Mouse (Mus musculus): Measurements from ENCODE around the gene Ifng. TPM values are rescaled to one million over a fixed set of nuclear protein-coding genes. Genes with fewer than 3 reads are reported as not detected.

Gene Ifng
- polyA plus RNA-seq (2016; fragmentation: Nextera tagmentation; extraction: Ambion mirVana), result not detected in 2 replicates

DNA sequence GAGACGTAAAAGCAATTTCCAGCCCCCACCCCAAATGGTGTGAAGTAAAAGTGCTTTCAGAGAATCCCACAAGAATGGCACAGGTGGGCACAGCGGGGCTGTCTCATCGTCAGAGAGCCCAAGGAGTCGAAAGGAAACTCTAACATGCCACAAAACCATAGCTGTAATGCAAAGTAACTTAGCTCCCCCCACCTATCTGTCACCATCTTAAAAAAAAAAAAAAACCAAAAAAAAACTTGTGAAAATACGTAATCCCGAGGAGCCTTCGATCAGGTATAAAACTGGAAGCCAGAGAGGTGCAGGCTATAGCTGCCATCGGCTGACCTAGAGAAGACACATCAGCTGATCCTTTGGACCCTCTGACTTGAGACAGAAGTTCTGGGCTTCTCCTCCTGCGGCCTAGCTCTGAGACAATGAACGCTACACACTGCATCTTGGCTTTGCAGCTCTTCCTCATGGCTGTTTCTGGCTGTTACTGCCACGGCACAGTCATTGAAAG is at the start of gene Ifng:
Gene Ifng, plus strand, starts transcription at position 305 of the 499 bp plus-strand sequence.
- WGBS, result 90% methylated on average over 11 of the region's 11 CpGs
- H3K4me1 ChIP-seq, result no peaks in the 10 kb centered on the region
- no peaks in the 10 kb centered on the region for H3K27me3 ChIP-seq (ENCODE audit: poor library complexity, severe bottlenecking)
- no peak within 1 kb of the TSS for H3K27ac ChIP-seq
- no peak for DNase-seq (ENCODE audit: extremely low spot score, low spot score)
- H3K36me3 ChIP-seq (replicated peaks), result no peaks in the 10 kb centered on the region
- no peak within 1 kb of the TSS for H3K4me3 ChIP-seq
- H3K9me3 ChIP-seq, result no peaks in the 10 kb centered on the region

DNA sequence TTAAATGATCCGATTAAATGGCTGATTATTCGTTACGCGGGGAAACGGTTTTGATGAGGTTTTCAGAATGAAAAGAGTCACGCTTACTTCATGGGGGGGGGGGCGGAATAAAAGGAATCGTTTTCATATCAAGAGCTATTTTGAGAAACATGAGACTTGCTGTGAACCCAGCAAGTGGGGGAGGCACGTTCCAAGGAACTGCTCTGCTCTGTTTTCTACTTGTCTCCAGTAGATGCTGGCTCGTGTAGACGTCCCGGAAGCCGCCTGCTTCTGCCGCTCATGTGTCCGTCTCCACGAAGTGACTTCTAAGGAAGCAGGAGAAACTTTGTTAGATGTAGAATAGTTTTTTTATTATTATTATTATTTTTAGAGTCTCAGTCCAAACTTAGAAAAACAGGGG is 40.9 kb upstream of the Ifng start:
- no peaks in the 10 kb centered on the region for H3K9me3 ChIP-seq
- no peak overlapping the region for H3K27ac ChIP-seq
- no peaks in the 10 kb centered on the region for H3K4me1 ChIP-seq
- no peak for DNase-seq (ENCODE audit: extremely low spot score, low spot score)
- no peaks in the 10 kb centered on the region for H3K27me3 ChIP-seq (ENCODE audit: poor library complexity, severe bottlenecking)
- no peaks in the 10 kb centered on the region for H3K36me3 ChIP-seq (replicated peaks)
- 92% methylated on average over 16 of the region's 16 CpGs for WGBS
- no peak overlapping the region for H3K4me3 ChIP-seq

DNA sequence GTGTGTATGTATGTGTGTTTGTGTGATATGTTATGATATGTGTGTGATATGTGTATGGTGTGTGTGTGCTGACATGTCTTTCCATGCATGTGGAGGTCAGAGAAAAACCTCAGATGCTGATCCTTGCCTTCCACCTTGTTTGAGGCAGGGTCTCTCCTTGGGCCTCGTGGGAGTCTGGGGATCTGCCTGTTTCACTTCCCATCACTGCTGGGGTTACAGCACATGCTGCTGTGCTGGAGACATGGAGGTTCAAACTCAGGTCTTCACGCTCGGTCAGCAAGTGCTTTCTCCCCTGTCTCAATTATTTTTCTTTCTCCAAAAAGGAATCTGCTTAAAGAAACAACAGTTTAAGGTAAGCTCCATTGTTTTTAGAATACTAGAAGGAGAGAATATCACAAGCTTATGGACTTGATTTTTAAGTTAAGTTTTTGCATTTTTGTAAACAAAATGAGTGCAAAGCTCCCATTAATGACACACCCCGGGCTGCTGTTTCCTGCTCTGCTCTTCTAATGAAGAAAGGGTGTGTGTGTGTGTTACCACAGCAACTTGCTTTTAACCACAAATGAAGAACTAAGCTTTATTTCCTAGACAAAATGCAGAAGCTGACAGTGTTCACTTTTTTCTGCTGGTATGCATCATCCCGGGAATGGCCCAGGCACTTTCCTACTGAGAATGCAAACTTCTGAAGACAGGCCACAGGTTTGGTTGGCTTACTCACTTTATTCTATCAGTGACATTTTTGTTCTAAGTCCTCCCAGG is 34.2 kb upstream of the Ifng start:
- Histone ChIP-seq H3K27ac (no peak overlapping the region), H3K9me3 (no peaks in the 10 kb centered on the region), H3K4me1 (no peaks in the 10 kb centered on the region), H3K27me3 (ENCODE audit: poor library complexity, severe bottlenecking) (no peaks in the 10 kb centered on the region), H3K36me3 (replicated peaks) (no peaks in the 10 kb centered on the region), H3K4me3 (no peak overlapping the region)
- DNase-seq (ENCODE audit: extremely low spot score, low spot score), result no peak
- 88% methylated on average over 5 of the region's 5 CpGs for WGBS

DNA sequence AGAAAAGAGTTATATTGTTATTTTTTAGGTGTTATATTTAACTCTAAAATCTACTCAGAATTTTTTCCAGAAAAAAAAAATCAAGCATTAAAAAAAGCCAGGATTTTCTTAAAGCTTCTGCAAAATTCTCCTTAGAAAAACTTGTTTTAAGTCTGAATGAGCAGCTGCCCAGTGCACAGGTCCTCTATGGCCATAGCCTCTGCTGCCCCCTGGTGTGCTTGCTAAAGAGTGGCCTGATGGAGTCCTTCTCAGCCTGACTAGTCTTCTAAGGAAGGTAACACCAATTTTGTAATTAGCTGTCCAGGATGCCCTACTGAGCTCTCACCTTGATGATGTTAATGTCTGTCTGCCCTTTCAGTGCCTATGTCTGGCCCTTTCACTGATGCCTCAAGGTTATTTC is 29.5 kb upstream of the Ifng start:
- Histone ChIP-seq H3K9me3 (no peaks in the 10 kb centered on the region), H3K27me3 (ENCODE audit: poor library complexity, severe bottlenecking) (no peaks in the 10 kb centered on the region), H3K27ac (no peak overlapping the region), H3K4me1 (no peaks in the 10 kb centered on the region), H3K4me3 (no peak overlapping the region), H3K36me3 (replicated peaks) (no peaks in the 10 kb centered on the region)
- DNase-seq (ENCODE audit: extremely low spot score, low spot score), result no peak

DNA sequence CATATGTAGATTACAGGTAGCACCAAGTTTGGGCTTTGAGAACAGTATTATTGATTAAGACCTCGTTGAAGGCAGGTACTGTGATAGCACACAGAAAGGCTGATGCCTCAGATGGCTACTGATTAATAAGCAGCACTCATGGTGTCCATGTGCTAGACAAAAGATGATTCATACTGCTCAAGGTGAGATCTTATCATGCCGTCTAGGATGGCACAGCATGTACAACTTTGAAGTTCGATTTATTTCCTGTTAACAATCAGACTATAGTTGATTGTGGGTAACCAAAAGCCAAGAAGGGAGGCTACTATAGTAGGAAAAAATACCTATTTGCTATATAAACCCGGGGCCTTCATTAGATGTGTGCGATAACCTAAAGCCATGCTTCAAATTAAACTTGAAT is 28.1 kb upstream of the Ifng start:
- WGBS, result 88% methylated on average over 5 of the region's 5 CpGs
- no peak overlapping the region for H3K27ac ChIP-seq
- no peaks in the 10 kb centered on the region for H3K9me3 ChIP-seq
- no peaks in the 10 kb centered on the region for H3K27me3 ChIP-seq (ENCODE audit: poor library complexity, severe bottlenecking)
- DNase-seq (ENCODE audit: extremely low spot score, low spot score), result no peak
- no peaks in the 10 kb centered on the region for H3K4me1 ChIP-seq
- H3K4me3 ChIP-seq, result no peak overlapping the region
- no peaks in the 10 kb centered on the region for H3K36me3 ChIP-seq (replicated peaks)

DNA sequence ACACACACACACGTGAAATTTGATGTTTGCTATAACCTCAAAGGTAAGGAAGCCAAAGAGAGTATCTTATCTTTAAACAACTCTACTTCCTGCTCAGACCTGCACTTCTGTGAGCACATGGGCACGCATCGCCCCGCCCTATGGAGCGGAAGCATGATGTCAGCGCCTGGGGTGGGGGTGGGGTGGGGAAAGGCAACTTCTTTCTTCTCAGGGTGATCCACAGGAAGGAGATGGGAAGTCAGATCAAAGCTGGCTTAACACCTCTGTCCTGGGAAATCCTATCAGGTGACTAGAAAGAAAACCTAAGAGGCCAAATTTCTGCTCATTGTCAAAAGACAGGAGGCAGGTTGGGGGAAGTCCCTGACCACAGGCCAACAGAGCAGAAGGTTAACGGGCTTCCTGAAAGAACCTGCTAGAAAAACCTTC is 21.8 kb upstream of the Ifng start:
- Histone ChIP-seq H3K27ac (no peak overlapping the region), H3K4me3 (no peak overlapping the region), H3K27me3 (ENCODE audit: poor library complexity, severe bottlenecking) (no peaks in the 10 kb centered on the region), H3K9me3 (no peaks in the 10 kb centered on the region), H3K36me3 (replicated peaks) (no peaks in the 10 kb centered on the region), H3K4me1 (no peaks in the 10 kb centered on the region)
- no peak for DNase-seq (ENCODE audit: extremely low spot score, low spot score)
- WGBS, result 87% methylated on average over 7 of the region's 7 CpGs

GRCm38 (mm10) chr10:118420896-118421295 is 19.9 kb upstream of the Ifng start:
- Histone ChIP-seq H3K27ac (no peak overlapping the region), H3K4me1 (no peaks in the 10 kb centered on the region), H3K4me3 (no peak overlapping the region), H3K36me3 (replicated peaks) (no peaks in the 10 kb centered on the region), H3K9me3 (no peaks in the 10 kb centered on the region), H3K27me3 (ENCODE audit: poor library complexity, severe bottlenecking) (no peaks in the 10 kb centered on the region)
- DNase-seq (ENCODE audit: extremely low spot score, low spot score), result no peak

- Histone ChIP-seq H3K9me3 (no peaks in the 10 kb centered on the region), H3K4me1 (no peaks in the 10 kb centered on the region), H3K4me3 (no peak overlapping the region), H3K27me3 (ENCODE audit: poor library complexity, severe bottlenecking) (no peaks in the 10 kb centered on the region), H3K27ac (no peak overlapping the region), H3K36me3 (replicated peaks) (no peaks in the 10 kb centered on the region)
- DNase-seq (ENCODE audit: extremely low spot score, low spot score), result no peak
- 91% methylated on average over 6 of the region's 6 CpGs for WGBS
These were observed 5.3 kb upstream of the Ifng start for GRCm38 (mm10) chr10:118435501-118435900.

GRCm38 (mm10) chr10:118441898-118442297 is 1.1 kb downstream of the Ifng start:
- H3K27me3 ChIP-seq (ENCODE audit: poor library complexity, severe bottlenecking), result no peaks in the 10 kb centered on the region
- WGBS, result 87% methylated on average over 3 of the region's 3 CpGs
- no peak for DNase-seq (ENCODE audit: extremely low spot score, low spot score)
- H3K4me3 ChIP-seq, result no peak overlapping the region
- H3K27ac ChIP-seq, result no peak overlapping the region
- no peaks in the 10 kb centered on the region for H3K36me3 ChIP-seq (replicated peaks)
- no peaks in the 10 kb centered on the region for H3K4me1 ChIP-seq
- H3K9me3 ChIP-seq, result no peaks in the 10 kb centered on the region

DNA sequence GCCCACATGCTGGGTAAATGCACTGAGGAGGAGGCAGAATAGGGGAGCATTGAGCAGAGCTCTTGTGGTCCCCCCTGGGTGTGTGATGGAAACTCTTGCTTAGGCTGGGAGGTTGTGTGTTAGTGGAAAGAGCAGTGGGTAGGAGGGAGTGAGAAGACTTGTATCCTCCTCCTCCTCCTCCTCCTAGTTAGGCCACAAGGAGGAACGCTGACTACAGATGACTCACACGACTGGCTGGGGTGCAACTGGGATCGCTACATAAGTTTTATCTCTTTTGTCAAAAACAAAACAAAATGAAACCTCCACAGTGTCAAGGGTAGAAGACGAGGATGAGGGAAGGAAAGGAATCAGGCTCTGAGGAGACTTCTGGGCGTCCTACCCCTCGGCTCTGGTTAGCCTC is 2.2 kb downstream of the Ifng start:
- H3K27me3 ChIP-seq (ENCODE audit: poor library complexity, severe bottlenecking), result no peaks in the 10 kb centered on the region
- H3K36me3 ChIP-seq (replicated peaks), result no peaks in the 10 kb centered on the region
- no peak overlapping the region for H3K27ac ChIP-seq
- no peaks in the 10 kb centered on the region for H3K4me1 ChIP-seq
- DNase-seq (ENCODE audit: extremely low spot score, low spot score), result no peak
- H3K4me3 ChIP-seq, result no peak overlapping the region
- no peaks in the 10 kb centered on the region for H3K9me3 ChIP-seq
- 88% methylated on average over 6 of the region's 6 CpGs for WGBS

- no peaks in the 10 kb centered on the region for H3K27me3 ChIP-seq (ENCODE audit: poor library complexity, severe bottlenecking)
- WGBS, result 97% methylated on average over 6 of the region's 6 CpGs
- no peaks in the 10 kb centered on the region for H3K4me1 ChIP-seq
- no peak for DNase-seq (ENCODE audit: extremely low spot score, low spot score)
- no peak overlapping the region for H3K27ac ChIP-seq
- no peaks in the 10 kb centered on the region for H3K36me3 ChIP-seq (replicated peaks)
- no peaks in the 10 kb centered on the region for H3K9me3 ChIP-seq
- H3K4me3 ChIP-seq, result no peak overlapping the region
These were observed 4.2 kb downstream of the Ifng start for GRCm38 (mm10) chr10:118445021-118445420.

DNA sequence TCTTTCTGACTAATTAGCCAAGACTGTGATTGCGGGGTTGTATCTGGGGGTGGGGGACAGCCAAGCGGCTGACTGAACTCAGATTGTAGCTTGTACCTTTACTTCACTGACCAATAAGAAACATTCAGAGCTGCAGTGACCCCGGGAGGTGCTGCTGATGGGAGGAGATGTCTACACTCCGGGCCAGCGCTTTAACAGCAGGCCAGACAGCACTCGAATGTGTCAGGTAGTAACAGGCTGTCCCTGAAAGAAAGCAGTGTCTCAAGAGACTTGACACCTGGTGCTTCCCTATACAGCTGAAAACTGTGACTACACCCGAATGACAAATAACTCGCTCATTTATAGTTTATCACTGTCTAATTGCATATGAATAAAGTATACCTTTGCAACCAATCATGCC is 4.7 kb downstream of the Ifng start:
- Histone ChIP-seq H3K27me3 (ENCODE audit: poor library complexity, severe bottlenecking) (no peaks in the 10 kb centered on the region), H3K27ac (no peak overlapping the region), H3K4me3 (no peak overlapping the region), H3K4me1 (no peaks in the 10 kb centered on the region), H3K9me3 (no peaks in the 10 kb centered on the region), H3K36me3 (replicated peaks) (no peaks in the 10 kb centered on the region)
- no peak for DNase-seq (ENCODE audit: extremely low spot score, low spot score)
- WGBS, result 88% methylated on average over 8 of the region's 8 CpGs

DNA sequence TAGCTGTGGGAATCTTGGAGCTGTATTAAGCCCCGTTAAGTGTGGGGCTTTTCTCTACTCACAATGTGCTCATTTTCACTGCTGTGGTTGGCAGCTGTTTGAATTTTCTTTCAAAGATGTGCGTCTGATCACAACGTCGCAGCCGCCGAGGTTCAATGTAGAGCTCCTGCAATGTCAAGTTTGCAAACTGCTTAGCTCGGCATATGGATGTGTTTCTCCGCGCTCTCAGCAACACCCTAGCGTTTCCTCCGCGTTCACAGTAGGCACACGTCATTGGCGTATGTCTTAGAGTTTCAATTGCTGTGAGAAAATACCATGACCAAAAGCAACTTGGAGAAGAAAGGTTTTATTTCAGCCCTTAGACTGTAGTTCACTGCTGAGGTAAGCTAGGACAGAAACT is 5.1 kb downstream of the Ifng start:
- Histone ChIP-seq H3K4me1 (no peaks in the 10 kb centered on the region), H3K27ac (no peak overlapping the region), H3K36me3 (replicated peaks) (no peaks in the 10 kb centered on the region), H3K4me3 (no peak overlapping the region), H3K27me3 (ENCODE audit: poor library complexity, severe bottlenecking) (no peaks in the 10 kb centered on the region), H3K9me3 (no peaks in the 10 kb centered on the region)
- DNase-seq (ENCODE audit: extremely low spot score, low spot score), result no peak
- WGBS, result 92% methylated on average over 14 of the region's 14 CpGs

- no peaks in the 10 kb centered on the region for H3K4me1 ChIP-seq
- 89% methylated on average over 2 of the region's 2 CpGs for WGBS
- no peaks in the 10 kb centered on the region for H3K36me3 ChIP-seq (replicated peaks)
- no peaks in the 10 kb centered on the region for H3K27me3 ChIP-seq (ENCODE audit: poor library complexity, severe bottlenecking)
- H3K27ac ChIP-seq, result no peak overlapping the region
- no peak for DNase-seq (ENCODE audit: extremely low spot score, low spot score)
- H3K9me3 ChIP-seq, result no peaks in the 10 kb centered on the region
- no peak overlapping the region for H3K4me3 ChIP-seq
These were observed 10.9 kb downstream of the Ifng start for GRCm38 (mm10) chr10:118451747-118452146.
